Mouse (Mus musculus): Measurements from ENCODE around the gene Perm1. TPM values are rescaled to one million over a fixed set of nuclear protein-coding genes. Genes with fewer than 3 reads are reported as not detected.

Gene Perm1
- total and polyA plus RNA-seq, 2 experiments from 2014 or later = 42.9 to 68.3 TPM

DNA sequence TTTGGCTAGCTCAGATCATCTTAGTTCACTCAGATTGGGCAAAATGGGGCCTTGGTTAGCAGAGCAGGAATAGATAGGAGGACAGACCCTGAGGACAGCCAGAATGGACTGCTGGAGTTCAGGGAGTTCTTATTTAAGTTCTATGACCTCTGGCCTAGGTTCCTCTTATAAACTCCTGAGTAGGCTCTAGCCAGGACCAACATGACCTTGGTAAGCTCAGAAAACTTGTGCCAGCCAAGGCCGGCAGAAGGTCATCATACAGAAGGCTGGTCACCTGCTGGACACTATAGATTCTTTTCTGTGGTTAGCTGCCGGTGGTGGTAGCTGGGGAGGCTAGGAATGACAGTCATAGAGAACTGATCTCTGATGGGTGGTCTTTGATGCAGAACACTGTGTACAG, 528 bp downstream of the Perm1 start:
- peaks cover 24% of the 10 kb centered on the region for H3K4me1 ChIP-seq (ENCODE audit: control insufficient read depth, insufficient read depth)
- H3K27ac ChIP-seq (ENCODE audit: low read depth) = peak overlapping the region; percentile 94
- H3K9ac ChIP-seq (replicated peaks; ENCODE audit: low read depth, low read length) = peak overlapping the region; percentile 58
- TF ChIP-seq CTCF (IDR thresholded peaks at IDR 0.05; ENCODE audit: low read depth) = no peak
- TF ChIP-seq EP300 (IDR thresholded peaks at IDR 0.05; ENCODE audit: low read depth) = no peak
- DNase-seq (ENCODE audit: low spot score) (no peak), ATAC-seq (ENCODE audit: insufficient read depth, low read depth) (peak; percentile 24)
- H3K4me3 ChIP-seq (ENCODE audit: low read depth, low read length) = peak overlapping the region; percentile 45
- 53% methylated on average over 2 of the region's 2 CpGs for whole genome bisulfite sequencing
- H3K9me3 ChIP-seq (replicated peaks; ENCODE audit: control insufficient read depth, low read length) = no peaks in the 10 kb centered on the region
- H3K27me3 ChIP-seq (ENCODE audit: control insufficient read depth, insufficient read depth, low read length) = no peaks in the 10 kb centered on the region
- H3K36me3 ChIP-seq (replicated peaks; ENCODE audit: control insufficient read depth, insufficient read depth, low read length) = peaks cover 16% of the 10 kb centered on the region; the same call in 1 of the 2 replicates
- peak overlapping the region; percentile 67 for H3K4me2 ChIP-seq (ENCODE audit: low read depth, low read length)

DNA sequence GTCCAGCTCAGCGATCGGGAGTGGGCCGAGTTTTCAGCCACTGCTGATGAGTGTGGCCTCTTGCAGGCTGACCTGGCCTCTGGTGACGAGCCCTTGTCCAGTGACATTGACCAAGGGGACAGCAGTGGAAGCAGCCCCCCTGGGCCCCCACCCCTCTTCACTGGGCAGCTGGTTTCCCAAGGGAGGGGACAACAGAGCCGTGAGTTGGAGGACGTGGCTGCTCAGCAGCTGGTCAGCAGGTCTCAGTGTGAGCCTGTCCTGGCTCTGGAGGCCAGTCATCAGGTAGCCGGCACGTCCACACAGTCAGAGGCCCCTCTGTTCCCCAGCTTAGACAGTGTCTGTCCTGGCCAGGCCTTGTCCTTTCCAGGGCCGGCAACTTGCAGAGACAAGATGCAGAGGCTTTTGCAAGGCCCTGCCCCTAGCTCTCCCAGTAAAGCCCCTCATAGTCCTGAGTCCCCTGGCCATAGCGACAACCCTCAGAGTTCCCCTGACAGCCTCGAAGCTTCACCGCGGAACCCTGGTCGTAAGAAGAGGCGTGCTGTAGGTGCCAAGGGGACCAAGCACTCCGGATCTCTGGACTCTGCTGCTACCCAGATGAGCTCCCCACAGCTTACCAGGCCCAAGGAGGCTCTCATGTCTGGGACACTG, 1.5 kb downstream of the Perm1 start:
- Histone ChIP-seq H3K4me3 (ENCODE audit: low read depth, low read length) (peak overlapping the region; percentile 45), H3K9ac (replicated peaks; ENCODE audit: low read depth, low read length) (peak overlapping the region; percentile 58; the same call in 1 of the 2 replicates), H3K36me3 (replicated peaks; ENCODE audit: control insufficient read depth, insufficient read depth, low read length) (peaks cover 25% of the 10 kb centered on the region; the same call in 1 of the 2 replicates), H3K27me3 (ENCODE audit: control insufficient read depth, insufficient read depth, low read length) (no peaks in the 10 kb centered on the region), H3K9me3 (replicated peaks; ENCODE audit: control insufficient read depth, low read length) (no peaks in the 10 kb centered on the region), H3K4me2 (ENCODE audit: low read depth, low read length) (peak overlapping the region; percentile 67), H3K27ac (ENCODE audit: low read depth) (peak overlapping the region; percentile 94), H3K4me1 (ENCODE audit: control insufficient read depth, insufficient read depth) (peaks cover 24% of the 10 kb centered on the region)
- DNase-seq (ENCODE audit: low spot score) (no peak), ATAC-seq (ENCODE audit: insufficient read depth, low read depth) (peak; percentile 15; the same call in 1 of the 2 replicates)
- no peak for TF ChIP-seq EP300 (IDR thresholded peaks at IDR 0.05; ENCODE audit: low read depth)
- TF ChIP-seq CTCF (IDR thresholded peaks at IDR 0.05; ENCODE audit: low read depth) = no peak
- WGBS = 52% methylated on average over 16 of the region's 16 CpGs

DNA sequence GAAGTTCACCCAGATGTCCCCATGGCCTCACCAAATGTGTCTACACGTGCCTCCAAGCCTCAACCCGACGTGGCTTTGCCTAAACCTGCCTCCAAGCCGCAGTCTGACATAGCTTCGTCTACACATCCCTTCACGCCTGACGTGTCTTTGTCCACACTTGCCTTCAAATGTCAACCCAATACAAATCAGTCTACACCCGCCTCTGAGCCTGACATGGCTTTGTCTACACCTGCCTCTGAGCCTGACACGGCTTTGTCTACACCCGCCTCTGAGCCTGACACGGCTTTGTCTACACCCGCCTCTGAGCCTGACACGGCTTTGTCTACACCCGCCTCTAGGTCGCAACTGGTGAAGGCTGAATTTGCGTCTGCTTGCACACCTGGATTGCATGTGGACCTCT, 2.2 kb downstream of the Perm1 start:
- DNase-seq (ENCODE audit: low spot score) (no peak), ATAC-seq (ENCODE audit: insufficient read depth, low read depth) (no peak)
- peaks cover 24% of the 10 kb centered on the region for H3K4me1 ChIP-seq (ENCODE audit: control insufficient read depth, insufficient read depth)
- TF ChIP-seq CTCF (IDR thresholded peaks at IDR 0.05; ENCODE audit: low read depth) (no peak), EP300 (IDR thresholded peaks at IDR 0.05; ENCODE audit: low read depth) (no peak)
- peak overlapping the region; percentile 40; the same call in 1 of the 2 replicates for H3K9ac ChIP-seq (replicated peaks; ENCODE audit: low read depth, low read length)
- peak overlapping the region; percentile 45 for H3K4me3 ChIP-seq (ENCODE audit: low read depth, low read length)
- H3K27ac ChIP-seq (ENCODE audit: low read depth) = 0 out of 2 replicates have a peak overlapping the region, but pooled peaks have one; percentile 94
- 76% methylated on average over 15 of the region's 16 CpGs for WGBS
- peaks cover 31% of the 10 kb centered on the region; the same call in 1 of the 2 replicates for H3K36me3 ChIP-seq (replicated peaks; ENCODE audit: control insufficient read depth, insufficient read depth, low read length)
- H3K9me3 ChIP-seq (replicated peaks; ENCODE audit: control insufficient read depth, low read length) = no peaks in the 10 kb centered on the region
- no peaks in the 10 kb centered on the region for H3K27me3 ChIP-seq (ENCODE audit: control insufficient read depth, insufficient read depth, low read length)
- peak overlapping the region; percentile 67 for H3K4me2 ChIP-seq (ENCODE audit: low read depth, low read length)

DNA sequence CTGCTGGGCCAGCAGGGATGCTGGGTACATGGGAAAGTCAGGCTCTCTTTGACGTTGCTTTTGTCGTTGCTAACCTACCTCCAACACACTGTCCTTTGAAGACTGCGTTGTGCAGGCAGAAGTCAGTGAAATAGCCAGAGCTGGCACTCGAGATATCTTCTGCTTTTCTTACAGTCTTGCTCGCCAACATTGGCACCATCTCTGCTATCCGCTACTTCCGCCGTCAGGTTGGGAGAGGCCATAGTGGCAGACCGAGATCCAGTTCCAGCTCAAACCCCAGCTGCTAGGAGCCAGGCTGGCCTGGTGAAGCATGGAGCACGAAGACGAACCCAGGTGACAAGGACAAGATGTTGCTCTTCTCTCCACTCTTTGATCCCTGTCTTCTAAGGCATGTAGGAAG, 4.3 kb downstream of the Perm1 start:
- peak overlapping the region; percentile 67 for H3K4me2 ChIP-seq (ENCODE audit: low read depth, low read length)
- no peaks in the 10 kb centered on the region for H3K27me3 ChIP-seq (ENCODE audit: control insufficient read depth, insufficient read depth, low read length)
- peaks cover 42% of the 10 kb centered on the region; the same call in 1 of the 2 replicates for H3K36me3 ChIP-seq (replicated peaks; ENCODE audit: control insufficient read depth, insufficient read depth, low read length)
- DNase-seq (ENCODE audit: low spot score) = no peak
- TF ChIP-seq CTCF (IDR thresholded peaks at IDR 0.05; ENCODE audit: low read depth) = no peak
- no peak overlapping the region for H3K27ac ChIP-seq (ENCODE audit: low read depth)
- H3K9ac ChIP-seq (replicated peaks; ENCODE audit: low read depth, low read length) = 0 out of 2 replicates have a peak overlapping the region, but pooled peaks have one; percentile 24
- ATAC-seq (ENCODE audit: insufficient read depth, low read depth) = no peak
- 0 out of 2 replicates have a peak overlapping the region, but pooled peaks have one; percentile 28 for H3K4me3 ChIP-seq (ENCODE audit: low read depth, low read length)
- WGBS = 80% methylated on average over 11 of the region's 11 CpGs
- no peaks in the 10 kb centered on the region for H3K9me3 ChIP-seq (replicated peaks; ENCODE audit: control insufficient read depth, low read length)
- H3K4me1 ChIP-seq (ENCODE audit: control insufficient read depth, insufficient read depth) = peaks cover 23% of the 10 kb centered on the region

DNA sequence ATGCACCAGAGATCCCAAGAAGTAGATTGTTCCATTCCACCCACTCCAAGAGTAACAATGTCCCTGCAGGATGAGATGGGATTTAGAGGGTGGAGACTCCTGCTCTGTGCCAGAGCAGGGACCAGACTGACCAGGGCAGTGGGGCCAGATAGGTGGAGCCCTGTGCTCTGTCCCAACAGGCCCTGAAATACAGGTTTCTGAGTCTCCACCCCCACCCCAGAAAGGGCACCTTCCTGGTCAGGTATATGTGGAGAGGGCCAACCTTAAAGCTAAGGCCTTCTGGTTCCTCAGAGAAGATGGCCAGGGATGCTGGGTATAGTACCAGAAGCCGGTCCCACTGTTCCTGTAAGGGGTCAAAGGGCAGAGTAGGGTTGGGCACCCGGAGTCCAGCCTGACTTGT, 8.6 kb downstream of the Perm1 start:
- Histone ChIP-seq H3K27me3 (ENCODE audit: control insufficient read depth, insufficient read depth, low read length) (no peaks in the 10 kb centered on the region), H3K9me3 (replicated peaks; ENCODE audit: control insufficient read depth, low read length) (no peaks in the 10 kb centered on the region), H3K4me3 (ENCODE audit: low read depth, low read length) (no peak overlapping the region), H3K27ac (ENCODE audit: low read depth) (no peak overlapping the region), H3K9ac (replicated peaks; ENCODE audit: low read depth, low read length) (no peak overlapping the region), H3K4me1 (ENCODE audit: control insufficient read depth, insufficient read depth) (peaks cover 10% of the 10 kb centered on the region), H3K4me2 (ENCODE audit: low read depth, low read length) (no peak overlapping the region), H3K36me3 (replicated peaks; ENCODE audit: control insufficient read depth, insufficient read depth, low read length) (peaks cover 44% of the 10 kb centered on the region; the same call in 1 of the 2 replicates)
- no peak for ATAC-seq (ENCODE audit: insufficient read depth, low read depth)
- 72% methylated on average over 2 of the region's 2 CpGs for WGBS
- TF ChIP-seq EP300 (IDR thresholded peaks at IDR 0.05; ENCODE audit: low read depth) (no peak), CTCF (IDR thresholded peaks at IDR 0.05; ENCODE audit: low read depth) (no peak)
- no peak for DNase-seq (ENCODE audit: low spot score)

Data from heart, postnatal 0 days (tissue).